Mouse (Mus musculus) C2C12 (cell line): ENCODE measurements around the gene Pex10.

ENCODE experiments used
- CTCF ChIP-seq: IDR thresholded peaks from one replicate; pipeline ENCODE4 v1.5.1; 2011; ENCODE audit not compliant: control insufficient read depth, insufficient read depth, insufficient read length
- MYOG ChIP-seq: IDR thresholded peaks from one replicate; pipeline ENCODE4 v1.6.1; 2011; ENCODE audit not compliant: control insufficient read depth, insufficient read length; ENCODE audit errors: extremely low read depth
- USF1 ChIP-seq: IDR thresholded peaks from one replicate; pipeline ENCODE4 v1.6.1; 2011; ENCODE audit warnings: low read depth, mild to moderate bottlenecking, control low read depth, moderate library complexity

DNA sequence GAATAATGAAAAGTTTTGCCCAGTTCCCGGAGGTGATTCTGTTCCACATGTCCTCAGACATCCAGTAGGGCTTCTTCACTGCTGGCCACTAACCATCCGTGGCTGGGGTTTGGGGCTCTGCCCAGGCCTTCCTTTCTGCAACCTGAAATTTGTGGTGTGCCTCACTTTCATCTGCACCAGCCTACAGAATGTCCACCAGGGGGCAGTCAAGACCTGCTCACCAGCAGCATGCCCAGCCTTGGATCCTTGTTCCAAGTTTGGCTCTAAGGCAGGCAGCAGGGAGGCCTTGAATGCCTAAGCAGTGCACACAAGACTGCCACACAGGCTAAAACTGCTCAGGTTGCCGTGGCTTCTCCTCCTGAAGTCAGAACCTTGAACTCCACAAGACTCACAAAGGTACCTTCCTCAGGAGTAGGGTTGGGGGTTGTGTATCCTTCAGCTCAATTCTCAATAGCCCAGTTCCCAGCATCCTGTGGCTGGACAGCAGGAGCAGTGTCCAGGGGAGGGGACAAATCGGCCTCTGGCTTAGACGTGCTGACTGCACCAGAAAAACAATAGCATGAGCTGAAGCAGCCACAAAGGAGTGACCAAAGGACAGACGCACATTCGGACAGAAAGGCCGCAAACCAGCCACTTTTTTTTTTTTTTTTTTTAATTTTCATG, 28.6 kb downstream of the Pex10 start:
- TF ChIP-seq CTCF (peak; percentile 92), MYOG (no peak), USF1 (no peak)
